Mouse (Mus musculus) neural tube, embryonic 12.5 days (tissue): ENCODE data around the gene Hap1. TPM values are rescaled to one million over a fixed set of nuclear protein-coding genes. Genes with fewer than 3 reads are reported as not detected.
"Not testable (repeated sequence)": the region's sequence is repeated elsewhere in the genome, so short reads cannot be mapped to it uniquely, and the experiment has no call there.

Source experiments
- ATAC-seq: fragments of 200-750 bp; cut with Nextera tagmentation; 2 replicates; pipeline ENCODE4 v1.8.0; 2017; ENCODE audit warnings: low read depth, mild to moderate bottlenecking, moderate TSS enrichment, moderate library complexity; ENCODE audit not compliant: low FRiP score
- H3K27ac ChIP-seq: fragments of 300-500 bp; sonication (generic); 2 replicates; pipeline ENCODE4 v1.5.1; 2016
- H3K27me3 ChIP-seq: fragments of 300-500 bp; sonication (generic); replicated peaks from 2 replicates; pipeline ENCODE4 v1.6.1; 2016; ENCODE audit warnings: mild to moderate bottlenecking
- H3K36me3 ChIP-seq: fragments of 300-500 bp; sonication (generic); 2 replicates; pipeline ENCODE4 v1.6.1; 2016; ENCODE audit warnings: mild to moderate bottlenecking
- H3K4me1 ChIP-seq: fragments of 300-500 bp; sonication (generic); 2 replicates; pipeline ENCODE4 v1.6.1; 2016
- H3K4me2 ChIP-seq: fragments of 300-500 bp; sonication (generic); replicated peaks from 2 replicates; pipeline ENCODE4 v1.6.1; 2016; ENCODE audit warnings: mild to moderate bottlenecking
- H3K4me3 ChIP-seq: fragments of 300-500 bp; sonication (generic); 2 replicates; pipeline ENCODE4 v1.5.1; 2016
- H3K9ac ChIP-seq: fragments of 300-500 bp; sonication (generic); 2 replicates; pipeline ENCODE4 v1.6.1; 2016; ENCODE audit warnings: mild to moderate bottlenecking
- H3K9me3 ChIP-seq: fragments of 300-500 bp; sonication (generic); 2 replicates; pipeline ENCODE4 v1.6.1; 2016; ENCODE audit warnings: mild to moderate bottlenecking
- whole genome bisulfite sequencing: fragments of 180-500 bp; shearing (Covaris S2); methylation state at CpG from one replicate; pipeline ENCODE4 v1.1.7; 2016; 5-methylcytosine and 5-hydroxymethylcytosine counted together
- polyA plus RNA-seq: library from polyadenylated mRNA; unstranded; fragments of >200 nt; fragmentation: Nextera tagmentation; extraction: Ambion mirVana; gene quantifications from 2 replicates; pipeline ENCODE4 v1.2.1, GENCODE M21; 2016

Hap1 gene
- polyA plus RNA-seq, 1 experiment from 2014 or later = 39.9 TPM

DNA sequence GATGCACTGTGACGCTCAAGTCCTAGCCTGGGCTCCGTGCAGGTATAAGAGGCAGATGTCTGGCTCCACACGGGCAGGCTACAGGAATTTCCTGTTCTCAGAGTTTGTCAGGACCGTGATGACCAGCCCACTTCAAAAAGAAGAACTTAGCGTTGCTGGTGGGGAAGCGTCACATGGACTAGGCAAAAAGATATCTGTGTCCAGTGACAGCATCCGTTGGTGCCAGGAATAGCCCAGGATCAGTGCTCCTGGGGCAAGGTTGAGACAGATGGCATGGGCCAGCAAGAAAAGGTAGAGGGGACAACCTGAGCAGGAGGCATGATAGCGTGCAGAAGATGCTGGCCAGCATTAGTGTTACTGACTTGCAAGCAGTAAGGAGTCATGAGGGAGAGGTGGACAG lies 13.9 kb upstream of the Hap1 start:
- H3K27me3 ChIP-seq = no peaks in the 10 kb centered on the region
- no peak overlapping the region for H3K4me3 ChIP-seq
- H3K27ac ChIP-seq = no peak overlapping the region
- no peak overlapping the region for H3K9ac ChIP-seq
- ATAC-seq = no peak
- WGBS = 84% methylated on average over 8 of the region's 8 CpGs
- peaks cover 32% of the 10 kb centered on the region for H3K36me3 ChIP-seq
- no peak overlapping the region for H3K4me2 ChIP-seq
- no peaks in the 10 kb centered on the region for H3K9me3 ChIP-seq
- no peaks in the 10 kb centered on the region for H3K4me1 ChIP-seq

- no peak for ATAC-seq
- Histone ChIP-seq H3K27ac (no peak overlapping the region), H3K27me3 (no peaks in the 10 kb centered on the region), H3K4me2 (no peak overlapping the region), H3K4me1 (no peaks in the 10 kb centered on the region), H3K36me3 (peaks cover 29% of the 10 kb centered on the region), H3K9ac (no peak overlapping the region), H3K9me3 (no peaks in the 10 kb centered on the region), H3K4me3 (no peak overlapping the region)
- whole genome bisulfite sequencing = 71% methylated on average over 7 of the region's 7 CpGs
Measured at GRCm38 (mm10) chr11:100369145-100369544, 13.2 kb upstream of the Hap1 start.

DNA sequence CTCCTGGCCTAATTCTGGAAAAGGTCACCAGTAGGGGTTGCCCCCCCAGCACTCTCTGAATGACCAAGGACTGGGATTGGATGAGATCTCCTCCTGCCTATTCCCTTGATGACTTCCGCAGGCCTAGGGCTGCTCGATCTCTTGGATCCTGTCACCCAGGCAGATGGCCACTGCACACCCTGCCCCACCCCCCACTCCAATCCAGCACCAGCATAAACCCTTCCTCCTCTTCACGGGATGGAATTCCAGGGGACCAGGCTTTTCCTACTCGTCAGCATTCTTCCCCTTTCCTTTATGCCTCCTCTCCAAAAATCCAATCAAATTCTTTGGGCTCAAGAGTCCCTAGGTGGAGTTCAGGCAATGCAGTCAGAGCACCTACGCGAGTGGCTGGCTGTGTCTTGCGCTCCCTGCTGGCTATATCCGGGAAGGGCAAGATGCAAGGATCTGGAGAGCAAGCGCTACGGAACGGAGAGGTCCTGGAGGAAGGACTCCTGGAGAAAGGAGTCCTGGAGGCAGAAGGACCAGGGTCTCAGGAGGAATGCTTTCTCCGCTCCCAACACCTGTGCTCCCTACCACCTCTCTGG lies 7.1 kb upstream of the Hap1 start:
- 23% methylated on average over 12 of the region's 12 CpGs for WGBS
- H3K4me1 ChIP-seq = no peaks in the 10 kb centered on the region
- H3K4me2 ChIP-seq = no peak overlapping the region
- H3K9ac ChIP-seq = no peak overlapping the region
- H3K36me3 ChIP-seq = no peaks in the 10 kb centered on the region
- ATAC-seq = peak; percentile 61; the same call in 1 of the 2 replicates
- H3K27ac ChIP-seq = no peak overlapping the region
- H3K27me3 ChIP-seq = 0 out of 2 replicates have a peak, but pooled peaks cover 3% of the 10 kb centered on the region
- no peak overlapping the region for H3K4me3 ChIP-seq
- H3K9me3 ChIP-seq = no peaks in the 10 kb centered on the region

- no peaks in the 10 kb centered on the region for H3K4me1 ChIP-seq
- no peak overlapping the region for H3K27ac ChIP-seq
- H3K9me3 ChIP-seq = no peaks in the 10 kb centered on the region
- no peaks in the 10 kb centered on the region for H3K36me3 ChIP-seq
- 0 out of 2 replicates have a peak, but pooled peaks cover 5% of the 10 kb centered on the region for H3K27me3 ChIP-seq
- ATAC-seq = peak; percentile 70
- no peak overlapping the region for H3K9ac ChIP-seq
- 15% methylated on average over 8 of the region's 8 CpGs for WGBS
- H3K4me3 ChIP-seq = no peak overlapping the region
- no peak overlapping the region for H3K4me2 ChIP-seq
Measured at GRCm38 (mm10) chr11:100362209-100362978, 6.5 kb upstream of the Hap1 start.

DNA sequence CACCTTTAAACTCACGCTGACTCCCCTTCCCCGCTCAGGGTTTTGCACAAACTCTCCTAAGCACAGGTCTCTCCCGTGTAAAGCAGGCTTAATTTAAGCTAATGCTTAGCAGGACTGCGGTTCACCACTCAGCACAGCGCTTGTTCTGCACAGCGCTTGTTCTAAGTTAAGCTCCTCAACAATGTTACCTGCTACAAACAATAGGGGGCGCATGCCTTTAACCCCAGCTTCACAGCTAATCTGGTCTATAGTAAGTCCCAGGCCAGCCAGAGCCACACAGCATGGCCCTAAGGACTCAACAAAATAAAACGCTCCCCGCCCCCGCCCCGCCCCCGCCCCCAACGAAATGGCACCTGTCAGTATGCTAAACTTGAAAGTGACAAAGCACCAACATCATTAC lies 5.1 kb upstream of the Hap1 start:
- not testable (repeated sequence) for H3K36me3 ChIP-seq, H3K9me3 ChIP-seq, H3K4me1 ChIP-seq, H3K9ac ChIP-seq, H3K4me3 ChIP-seq, ATAC-seq, H3K4me2 ChIP-seq, H3K27me3 ChIP-seq, H3K27ac ChIP-seq
- WGBS = no CpG with 5 or more reads among the region's 13 CpGs

GRCm38 (mm10) chr11:100360175-100360574 lies 4.2 kb upstream of the Hap1 start:
- no peaks in the 10 kb centered on the region for H3K9me3 ChIP-seq
- H3K27ac ChIP-seq = no peak overlapping the region
- H3K4me3 ChIP-seq = no peak overlapping the region
- H3K36me3 ChIP-seq = no peaks in the 10 kb centered on the region
- H3K4me2 ChIP-seq = no peak overlapping the region
- no peak overlapping the region for H3K9ac ChIP-seq
- H3K27me3 ChIP-seq = peaks cover 14% of the 10 kb centered on the region; the same call in 1 of the 2 replicates
- 83% methylated on average over 6 of the region's 6 CpGs for WGBS
- ATAC-seq = no peak
- peaks cover 7% of the 10 kb centered on the region for H3K4me1 ChIP-seq

GRCm38 (mm10) chr11:100357408-100357807 lies 1.5 kb upstream of the Hap1 start:
- Histone ChIP-seq H3K4me3 (no peak overlapping the region), H3K9ac (no peak overlapping the region), H3K27ac (no peak overlapping the region), H3K9me3 (no peaks in the 10 kb centered on the region), H3K4me2 (no peak overlapping the region), H3K4me1 (peaks cover 15% of the 10 kb centered on the region), H3K36me3 (no peaks in the 10 kb centered on the region; the same call in 1 of the 2 replicates), H3K27me3 (peaks cover 30% of the 10 kb centered on the region)
- no peak for ATAC-seq
- 52% methylated on average over 5 of the region's 5 CpGs for WGBS

GRCm38 (mm10) chr11:100356819-100357211 lies 887 bp upstream of the Hap1 start:
- H3K9ac ChIP-seq = no peak overlapping the region
- H3K36me3 ChIP-seq = no peaks in the 10 kb centered on the region; the same call in 1 of the 2 replicates
- H3K4me1 ChIP-seq = peaks cover 21% of the 10 kb centered on the region
- H3K4me3 ChIP-seq = peak overlapping the region; percentile 64
- no peak for ATAC-seq
- WGBS = 15% methylated on average over 9 of the region's 9 CpGs
- no peak overlapping the region for H3K27ac ChIP-seq
- H3K9me3 ChIP-seq = no peaks in the 10 kb centered on the region
- peak overlapping the region; percentile 99 for H3K4me2 ChIP-seq
- peaks cover 30% of the 10 kb centered on the region for H3K27me3 ChIP-seq

DNA sequence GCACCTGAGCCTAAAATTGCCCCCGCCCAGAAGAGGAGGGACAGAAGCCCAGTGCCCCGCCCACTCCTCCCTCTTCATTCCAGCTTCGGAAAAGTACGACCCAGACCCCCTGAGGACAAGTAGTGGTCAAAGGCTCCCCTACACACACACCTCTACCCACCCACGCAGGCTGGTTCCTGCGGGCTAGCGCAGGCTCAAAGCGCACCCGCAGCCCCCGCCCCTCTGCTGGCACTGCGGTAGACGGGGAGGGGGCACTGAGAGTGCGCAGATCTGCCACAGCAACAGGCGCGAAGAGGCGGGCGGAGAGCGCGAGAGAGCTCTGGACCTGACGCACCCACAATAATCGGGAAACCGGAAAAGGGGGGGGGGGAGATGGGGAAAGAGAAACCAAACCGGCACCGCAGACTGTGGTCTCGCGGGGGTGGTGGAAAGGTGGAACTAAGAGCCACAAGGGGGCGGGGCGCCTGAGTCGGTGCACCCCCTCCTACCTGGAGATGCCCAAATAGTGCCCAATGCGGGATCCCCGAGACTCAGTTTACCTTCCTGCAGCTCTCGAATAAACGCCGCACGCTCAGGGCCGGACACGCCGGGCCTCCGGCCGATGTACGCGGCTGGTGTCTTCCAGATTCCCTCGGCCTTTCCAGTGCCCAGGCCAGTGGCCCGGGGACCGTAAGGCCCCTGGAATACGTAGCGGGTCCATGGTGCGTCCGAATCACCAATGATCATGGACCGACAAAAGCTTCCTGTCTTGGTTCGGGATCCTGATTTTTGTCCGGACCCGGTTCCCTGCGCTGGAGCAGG lies 577 bp downstream of the Hap1 start:
- Histone ChIP-seq H3K4me3 (peak overlapping the region; percentile 64), H3K9ac (peak overlapping the region; percentile 72), H3K27me3 (peaks cover 30% of the 10 kb centered on the region), H3K9me3 (no peaks in the 10 kb centered on the region), H3K36me3 (no peaks in the 10 kb centered on the region; the same call in 1 of the 2 replicates), H3K27ac (no peak overlapping the region), H3K4me2 (peak overlapping the region; percentile 99), H3K4me1 (peaks cover 23% of the 10 kb centered on the region)
- WGBS = 1% methylated on average over 54 of the region's 54 CpGs
- peak; percentile 29; the same call in 1 of the 2 replicates for ATAC-seq

DNA sequence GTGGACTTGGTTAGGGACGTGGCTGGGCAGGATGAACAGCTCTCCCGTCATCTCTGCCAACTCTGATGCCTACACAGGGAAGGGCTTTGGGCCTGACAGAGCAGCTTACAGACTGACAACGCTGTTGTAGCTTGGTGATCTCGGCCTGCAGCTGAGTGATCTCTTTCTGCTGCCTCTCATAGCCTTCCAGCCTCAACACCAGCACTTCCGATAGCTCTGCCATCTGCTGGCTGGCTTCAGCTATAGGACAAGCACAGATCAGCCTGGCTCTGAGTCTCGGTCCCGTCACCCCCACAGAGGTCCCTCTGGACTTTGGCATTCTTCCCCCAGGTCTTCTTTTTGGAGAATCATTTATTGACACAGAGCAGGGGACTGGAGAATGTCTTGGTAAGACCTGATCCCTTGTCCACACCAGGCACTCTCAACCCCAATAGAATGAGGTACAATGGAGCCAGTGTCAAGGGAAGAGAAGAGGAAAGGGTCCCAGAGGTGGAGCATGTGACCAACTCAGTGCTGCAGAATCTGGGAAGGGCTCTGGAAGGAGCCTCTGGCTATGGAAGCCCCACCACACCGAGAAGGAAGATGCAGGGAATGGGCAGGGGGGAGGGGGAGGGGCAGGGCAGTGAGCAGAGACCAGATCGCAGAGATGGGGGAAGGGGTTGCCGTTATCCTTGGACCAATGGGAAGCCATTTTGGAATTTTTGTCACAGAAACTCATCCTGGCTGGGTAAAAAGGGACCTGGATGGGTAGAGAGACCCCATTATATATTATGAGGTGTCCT lies 3.7 kb downstream of the Hap1 start:
- Histone ChIP-seq H3K36me3 (no peaks in the 10 kb centered on the region; the same call in 1 of the 2 replicates), H3K27ac (no peak overlapping the region), H3K9me3 (no peaks in the 10 kb centered on the region), H3K4me3 (no peak overlapping the region), H3K4me2 (no peak overlapping the region), H3K4me1 (peaks cover 23% of the 10 kb centered on the region), H3K27me3 (peaks cover 26% of the 10 kb centered on the region), H3K9ac (no peak overlapping the region)
- ATAC-seq = no peak
- 36% methylated on average over 10 of the region's 10 CpGs for WGBS

DNA sequence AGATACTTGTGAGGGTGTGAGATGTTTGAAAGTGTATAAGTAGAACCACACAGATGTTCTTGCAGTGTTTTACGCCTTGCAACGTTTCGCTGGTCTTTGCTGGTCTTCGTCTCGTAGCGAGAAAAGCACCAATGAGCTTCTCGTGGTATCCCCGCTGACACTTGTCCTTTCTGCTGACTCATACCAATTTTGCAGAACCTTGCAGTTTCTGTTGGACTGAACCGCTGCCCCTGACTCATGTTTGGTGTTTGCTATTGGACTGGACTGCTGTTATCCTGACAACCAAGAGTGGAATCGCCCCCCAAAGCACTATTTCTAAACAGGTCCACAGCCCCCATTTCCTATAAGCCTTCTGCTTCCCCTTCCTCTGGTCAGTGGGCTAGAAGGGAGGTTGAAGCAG lies 11.7 kb downstream of the Hap1 start:
- Histone ChIP-seq H3K4me1 (no peaks in the 10 kb centered on the region), H3K9me3 (no peaks in the 10 kb centered on the region), H3K36me3 (no peaks in the 10 kb centered on the region), H3K9ac (no peak overlapping the region), H3K4me2 (no peak overlapping the region), H3K4me3 (no peak overlapping the region), H3K27me3 (no peaks in the 10 kb centered on the region), H3K27ac (no peak overlapping the region)
- ATAC-seq = no peak
- WGBS = 91% methylated on average over 10 of the region's 10 CpGs
